Mouse (Mus musculus): Measurements from ENCODE around the gene Dapk2.

Gene Dapk2

GRCm38 (mm10) chr9:66231820-66232479, 73.9 kb downstream of the Dapk2 start:
- CTCF ChIA-PET = interaction anchor here (0.7 kb wide), 1 partner anchor 589 kb away, joined by 3 read pairs; no protein-coding TSS in a partner anchor

- CTCF ChIA-PET = no interaction called here
These were observed 78.6 kb downstream of the Dapk2 start for GRCm38 (mm10) chr9:66236615-66237014.

GRCm38 (mm10) chr9:66237742-66238141, 79.7 kb downstream of the Dapk2 start:
- CTCF ChIA-PET = no interaction called here

- CTCF ChIA-PET = no interaction called here
These were observed 81.2 kb downstream of the Dapk2 start for GRCm38 (mm10) chr9:66239173-66239572.

- CTCF ChIA-PET = interaction anchor here (0.6 kb wide), 1 partner anchor 213 kb away, joined by 4 read pairs; no protein-coding TSS in a partner anchor
These were observed 81.7 kb downstream of the Dapk2 start for GRCm38 (mm10) chr9:66239691-66240090.

- CTCF ChIA-PET = interaction anchor here (0.6 to 1.5 kb wide), 2 partner anchors 43 to 214 kb away, joined by 4 to 5 read pairs; no protein-coding TSS in a partner anchor
These were observed 82.5 kb downstream of the Dapk2 start for GRCm38 (mm10) chr9:66240493-66240892.

- CTCF ChIA-PET = interaction anchor here (0.6 to 1.5 kb wide), 2 partner anchors 39 to 43 kb away, joined by 3 to 5 read pairs; no protein-coding TSS in a partner anchor
These were observed 83.0 kb downstream of the Dapk2 start for GRCm38 (mm10) chr9:66240991-66241390.

GRCm38 (mm10) chr9:66241722-66242121, 83.7 kb downstream of the Dapk2 start:
- CTCF ChIA-PET = no interaction called here

- CTCF ChIA-PET = interaction anchor here (0.6 kb wide), 1 partner anchor 32 kb away, joined by 3 read pairs; no protein-coding TSS in a partner anchor
These were observed 85.2 kb downstream of the Dapk2 start for GRCm38 (mm10) chr9:66243240-66243639.

- CTCF ChIA-PET = no interaction called here
These were observed 86.1 kb downstream of the Dapk2 start for GRCm38 (mm10) chr9:66244079-66244478.

- CTCF ChIA-PET = no interaction called here
These were observed 87.7 kb downstream of the Dapk2 start for GRCm38 (mm10) chr9:66245707-66246106.

GRCm38 (mm10) chr9:66249281-66249680, 91.3 kb downstream of the Dapk2 start:
- CTCF ChIA-PET = no interaction called here

GRCm38 (mm10) chr9:66251159-66251691, 93.2 kb downstream of the Dapk2 start:
- CTCF ChIA-PET = interaction anchor here (0.7 kb wide), 1 partner anchor 39 kb away, joined by 3 read pairs; no protein-coding TSS in a partner anchor

GRCm38 (mm10) chr9:66261741-66262140, 103.7 kb downstream of the Dapk2 start:
- CTCF ChIA-PET = no interaction called here

- CTCF ChIA-PET = interaction anchor here (0.6 to 0.8 kb wide), 2 partner anchors 9 to 48 kb away, joined by 6 to 8 read pairs; no protein-coding TSS in a partner anchor
These were observed 105.7 kb downstream of the Dapk2 start for GRCm38 (mm10) chr9:66263701-66264100.

GRCm38 (mm10) chr9:66265645-66266044, 107.6 kb downstream of the Dapk2 start:
- CTCF ChIA-PET = no interaction called here

GRCm38 (mm10) chr9:66266237-66267170, 108.5 kb downstream of the Dapk2 start:
- CTCF ChIA-PET = interaction anchor here (0.7 kb wide), 1 partner anchor 150 kb away, joined by 3 read pairs; no protein-coding TSS in a partner anchor

- CTCF ChIA-PET = no interaction called here
These were observed 110.8 kb downstream of the Dapk2 start for GRCm38 (mm10) chr9:66268804-66269203.

GRCm38 (mm10) chr9:66270038-66270437, 112.0 kb downstream of the Dapk2 start:
- CTCF ChIA-PET = interaction anchor here (0.6 kb wide), 1 partner anchor 100 kb away, joined by 5 read pairs; no protein-coding TSS in a partner anchor

GRCm38 (mm10) chr9:66271726-66272125, 113.7 kb downstream of the Dapk2 start:
- CTCF ChIA-PET = no interaction called here

- CTCF ChIA-PET = interaction anchor here (0.6 to 0.7 kb wide), 2 partner anchors 68 to 613 kb away, joined by 3 read pairs; no protein-coding TSS in a partner anchor
These were observed 115.6 kb downstream of the Dapk2 start for GRCm38 (mm10) chr9:66273632-66274031.

- CTCF ChIA-PET = no interaction called here
These were observed 116.6 kb downstream of the Dapk2 start for GRCm38 (mm10) chr9:66274657-66275056.
